Mouse (Mus musculus) kidney, embryonic 14.5 days (tissue): Measurements from ENCODE around the gene Rdh13. TPM values are rescaled to one million over a fixed set of nuclear protein-coding genes. Genes with fewer than 3 reads are reported as not detected.
"Not testable (repeated sequence)": the region's sequence is repeated elsewhere in the genome, so short reads cannot be mapped to it uniquely, and the experiment has no call there.

Source experiments
- ATAC-seq: fragments of 200-750 bp; cut with Nextera tagmentation; 2 replicates; pipeline ENCODE4 v1.8.0; 2017; ENCODE audit warnings: moderate number of reproducible peaks, mild to moderate bottlenecking, moderate TSS enrichment, moderate library complexity; ENCODE audit not compliant: low FRiP score, low TSS enrichment
- H3K27ac ChIP-seq: fragments of 300-500 bp; sonication (generic); 2 replicates; pipeline ENCODE4 v1.5.1; 2014; ENCODE audit warnings: low read depth, mild to moderate bottlenecking, low read length, moderate library complexity, mixed read lengths
- H3K27me3 ChIP-seq: fragments of 300-500 bp; sonication (generic); 2 replicates; pipeline ENCODE4 v1.6.1; 2014; ENCODE audit warnings: mild to moderate bottlenecking, low read length; ENCODE audit not compliant: control insufficient read depth, insufficient read depth
- H3K36me3 ChIP-seq: fragments of 300-500 bp; sonication (generic); 2 replicates; pipeline ENCODE4 v1.6.1; 2014; ENCODE audit warnings: low read length, mixed read lengths; ENCODE audit not compliant: control insufficient read depth, insufficient read depth
- H3K4me1 ChIP-seq: fragments of 300-500 bp; sonication (generic); 2 replicates; pipeline ENCODE4 v1.6.1; 2014; ENCODE audit warnings: low read length, mixed read lengths; ENCODE audit not compliant: control insufficient read depth, insufficient read depth
- H3K4me2 ChIP-seq: fragments of 300-500 bp; sonication (generic); replicated peaks from 2 replicates; pipeline ENCODE4 v1.6.1; 2014; ENCODE audit warnings: low read depth, mild to moderate bottlenecking, low read length
- H3K4me3 ChIP-seq: fragments of 300-500 bp; sonication (generic); 2 replicates; pipeline ENCODE4 v1.5.1; 2014; ENCODE audit warnings: mild to moderate bottlenecking, low read length
- H3K9ac ChIP-seq: fragments of 300-500 bp; sonication (generic); 2 replicates; pipeline ENCODE4 v1.6.1; 2014; ENCODE audit warnings: low read depth, mild to moderate bottlenecking, low read length, moderate library complexity
- H3K9me3 ChIP-seq: fragments of 300-500 bp; sonication (generic); 2 replicates; pipeline ENCODE4 v1.6.1; 2016; ENCODE audit warnings: low read length; ENCODE audit not compliant: control insufficient read depth
- WGBS: fragments of 180-500 bp; shearing (Covaris S2); extraction: QIAGEN DNeasy Blood & Tissue Kit; methylation state at CpG from one replicate; pipeline ENCODE4 v1.1.7; 2014; 5-methylcytosine and 5-hydroxymethylcytosine counted together
- microRNA-seq: library from miRNA; unstranded; fragments of <30 nt; microRNA quantifications from one replicate; pipeline ENCODE4, GENCODE M21; 2016
- polyA plus RNA-seq: library from polyadenylated mRNA; unstranded; fragments of >200 nt; fragmentation: Nextera tagmentation; extraction: Ambion mirVana; gene quantifications from 2 replicates; pipeline ENCODE4 v1.2.1, GENCODE M21; 2014

The Rdh13 gene
- polyA plus RNA-seq, 1 experiment from 2014 or later, result 32.9 TPM

- Histone ChIP-seq H3K4me1 (no peaks in the 10 kb centered on the region), H3K27me3 (no peaks in the 10 kb centered on the region), H3K27ac (no peak overlapping the region), H3K4me2 (no peak overlapping the region), H3K9ac (no peak overlapping the region), H3K4me3 (no peak overlapping the region), H3K36me3 (no peaks in the 10 kb centered on the region), H3K9me3 (no peaks in the 10 kb centered on the region)
- ATAC-seq, result no peak
- 81% methylated on average over 6 of the region's 6 CpGs for WGBS
Measured at GRCm38 (mm10) chr7:4419681-4420080, 25.8 kb downstream of the Rdh13 start.

- WGBS, result 96% methylated on average over 15 of the region's 15 CpGs
- not testable (repeated sequence) for H3K9me3 ChIP-seq
Measured at GRCm38 (mm10) chr7:4412406-4412805, 33.0 kb downstream of the Rdh13 start.

GRCm38 (mm10) chr7:4397730-4398129 lies 47.7 kb downstream of the Rdh13 start, which contains the start of gene Gp6:
Gene Gp6, minus strand, starts transcription at chr7:4397744.
- WGBS, result 92% methylated on average over 1 of the region's 1 CpGs

More at GRCm38 (mm10) chr7:4412406-4412805, 33.0 kb downstream of the Rdh13 start:
- H3K4me3 ChIP-seq, H3K27me3 ChIP-seq, H3K27ac ChIP-seq, H3K9ac ChIP-seq, H3K4me2 ChIP-seq, H3K36me3 ChIP-seq, ATAC-seq, H3K4me1 ChIP-seq: not testable (repeated sequence)

More at GRCm38 (mm10) chr7:4397730-4398129, 47.7 kb downstream of the Rdh13 start, which contains the start of gene Gp6:
- Histone ChIP-seq H3K4me3 (no peak within 1 kb of the TSS), H3K4me1 (no peaks in the 10 kb centered on the region), H3K4me2 (no peak within 1 kb of the TSS), H3K9me3 (no peaks in the 10 kb centered on the region), H3K36me3 (no peaks in the 10 kb centered on the region), H3K27me3 (no peaks in the 10 kb centered on the region), H3K27ac (no peak within 1 kb of the TSS), H3K9ac (no peak within 1 kb of the TSS)
- no peak for ATAC-seq

Small RNAs within 50 kb of the gene (microRNA-seq; reads per million reads assigned to microRNA genes)
- gene Gm24605 (not detected), gene Gm24752 (not detected), gene Gm25349 (not detected)

Other genes with a start within 250 kb of the Rdh13 start
- not detected in 2 replicates for gene Lilra5, start 207.9 kb downstream of the Rdh13 start, polyA plus RNA-seq
- gene Ncr1, start 107.9 kb downstream of the Rdh13 start, polyA plus RNA-seq, result not detected in 2 replicates
- 0.07 TPM in 2 replicates for gene Gp6, start 47.9 kb downstream of the Rdh13 start, polyA plus RNA-seq
- gene Eps8l1, start 15.0 kb upstream of the Rdh13 start, polyA plus RNA-seq, result 3.0 and 6.8 TPM in 2 replicates
- 50.8 and 51.2 TPM in 2 replicates for gene Ppp1r12c, start 56.0 kb upstream of the Rdh13 start, polyA plus RNA-seq
- gene Tnnt1, start 70.7 kb upstream of the Rdh13 start, polyA plus RNA-seq, result 13.4 and 20.6 TPM in 2 replicates
- 4.9 and 8.1 TPM in 2 replicates for gene Tnni3, start 78.6 kb upstream of the Rdh13 start, polyA plus RNA-seq
- 1.3 and 2.4 TPM in 2 replicates for gene Dnaaf3, start 86.8 kb upstream of the Rdh13 start, polyA plus RNA-seq
- 5.3 and 5.5 TPM in 2 replicates for gene Syt5, start 101.9 kb upstream of the Rdh13 start, polyA plus RNA-seq
- 0.09 TPM in 1 of 2 replicates, not detected in the other for gene Ptprh, start 158.4 kb upstream of the Rdh13 start, polyA plus RNA-seq
- 1.0 and 1.4 TPM in 2 replicates for gene Tmem86b, start 185.8 kb upstream of the Rdh13 start, polyA plus RNA-seq
- gene Ppp6r1, start 213.4 kb upstream of the Rdh13 start, polyA plus RNA-seq, result 8.3 and 10.2 TPM in 2 replicates
- gene Hspbp1, start 239.4 kb upstream of the Rdh13 start, polyA plus RNA-seq, result 113 and 140 TPM in 2 replicates
- 1.9 and 3.0 TPM in 2 replicates for gene Brsk1, start 245.0 kb upstream of the Rdh13 start, polyA plus RNA-seq